Mouse (Mus musculus): Measurements from ENCODE around the gene Phactr2. TPM values are rescaled to one million over a fixed set of nuclear protein-coding genes. Genes with fewer than 3 reads are reported as not detected.
"Not testable (repeated sequence)": the region's sequence is repeated elsewhere in the genome, so short reads cannot be mapped to it uniquely, and the experiment has no call there.

Gene Phactr2
- polyA plus RNA-seq, 1 experiment from 2014 or later: 70.5 TPM

- Histone ChIP-seq H3K36me3 (ENCODE audit: control insufficient read depth, insufficient read depth, low read length) (no peaks in the 10 kb centered on the region), H3K9me3 (replicated peaks; ENCODE audit: control insufficient read depth, low read length) (no peaks in the 10 kb centered on the region), H3K27me3 (ENCODE audit: control insufficient read depth, insufficient read depth, low read length) (no peaks in the 10 kb centered on the region), H3K4me3 (ENCODE audit: low read depth, low read length) (no peak overlapping the region), H3K27ac (ENCODE audit: low read depth, low read length) (no peak overlapping the region), H3K4me1 (ENCODE audit: control insufficient read depth, insufficient read depth, low read length) (peaks cover 3% of the 10 kb centered on the region), H3K4me2 (no peak overlapping the region), H3K9ac (ENCODE audit: low read depth, low read length) (no peak overlapping the region)
- 77% methylated on average over 8 of the region's 8 CpGs for WGBS (ENCODE audit: insufficient replicate concordance)
- ATAC-seq (replicated peaks; ENCODE audit: insufficient number of reproducible peaks, low FRiP score, low TSS enrichment): no peak
These were observed 277.2 kb downstream of the Phactr2 start for GRCm38 (mm10) chr10:13196872-13197507.

GRCm38 (mm10) chr10:13193496-13193895, 280.7 kb downstream of the Phactr2 start:
- Histone ChIP-seq H3K4me3 (ENCODE audit: low read depth, low read length) (peak overlapping the region; percentile 83), H3K4me2 (peak overlapping the region; percentile 65), H3K36me3 (ENCODE audit: control insufficient read depth, insufficient read depth, low read length) (peaks cover 13% of the 10 kb centered on the region)
- 86% methylated on average over 7 of the region's 7 CpGs for WGBS (ENCODE audit: insufficient replicate concordance)
- H3K27me3 ChIP-seq (ENCODE audit: control insufficient read depth, insufficient read depth, low read length); H3K4me1 ChIP-seq (ENCODE audit: control insufficient read depth, insufficient read depth, low read length); ATAC-seq (replicated peaks; ENCODE audit: insufficient number of reproducible peaks, low FRiP score, low TSS enrichment); H3K9ac ChIP-seq (ENCODE audit: low read depth, low read length); H3K27ac ChIP-seq (ENCODE audit: low read depth, low read length); H3K9me3 ChIP-seq (replicated peaks; ENCODE audit: control insufficient read depth, low read length): not testable (repeated sequence)

GRCm38 (mm10) chr10:13192731-13193351, 281.4 kb downstream of the Phactr2 start, which contains the start of gene Ltv1:
Ltv1 (minus strand) TSS chr10:13193168.
- H3K4me3 ChIP-seq (ENCODE audit: low read depth, low read length): peak within 1 kb of the TSS; percentile 83
- peak within 1 kb of the TSS; percentile 65 for H3K4me2 ChIP-seq
- H3K4me1 ChIP-seq (ENCODE audit: control insufficient read depth, insufficient read depth, low read length): peaks cover 5% of the 10 kb centered on the region
- peak within 1 kb of the TSS; percentile 83 for H3K27ac ChIP-seq (ENCODE audit: low read depth, low read length)
- WGBS (ENCODE audit: insufficient replicate concordance): under 1% methylated on average over 43 of the region's 43 CpGs
- no peaks in the 10 kb centered on the region for H3K9me3 ChIP-seq (replicated peaks; ENCODE audit: control insufficient read depth, low read length)
- H3K27me3 ChIP-seq (ENCODE audit: control insufficient read depth, insufficient read depth, low read length): no peaks in the 10 kb centered on the region
- peaks cover 16% of the 10 kb centered on the region for H3K36me3 ChIP-seq (ENCODE audit: control insufficient read depth, insufficient read depth, low read length)
- peak within 1 kb of the TSS; percentile 90 for H3K9ac ChIP-seq (ENCODE audit: low read depth, low read length)
- ATAC-seq (replicated peaks; ENCODE audit: insufficient number of reproducible peaks, low FRiP score, low TSS enrichment): peak; percentile 99

GRCm38 (mm10) chr10:13189881-13190280, 284.3 kb downstream of the Phactr2 start:
- no peak for ATAC-seq (replicated peaks; ENCODE audit: insufficient number of reproducible peaks, low FRiP score, low TSS enrichment)
- H3K36me3 ChIP-seq (ENCODE audit: control insufficient read depth, insufficient read depth, low read length): peaks cover 22% of the 10 kb centered on the region
- H3K9ac ChIP-seq (ENCODE audit: low read depth, low read length): no peak overlapping the region
- H3K4me2 ChIP-seq: no peak overlapping the region
- no peak overlapping the region for H3K27ac ChIP-seq (ENCODE audit: low read depth, low read length)
- no peak overlapping the region for H3K4me3 ChIP-seq (ENCODE audit: low read depth, low read length)
- WGBS (ENCODE audit: insufficient replicate concordance): 84% methylated on average over 5 of the region's 5 CpGs
- H3K9me3 ChIP-seq (replicated peaks; ENCODE audit: control insufficient read depth, low read length): no peaks in the 10 kb centered on the region
- peaks cover 7% of the 10 kb centered on the region for H3K4me1 ChIP-seq (ENCODE audit: control insufficient read depth, insufficient read depth, low read length)
- H3K27me3 ChIP-seq (ENCODE audit: control insufficient read depth, insufficient read depth, low read length): no peaks in the 10 kb centered on the region

- no peak overlapping the region for H3K9ac ChIP-seq (ENCODE audit: low read depth, low read length)
- peaks cover 31% of the 10 kb centered on the region for H3K36me3 ChIP-seq (ENCODE audit: control insufficient read depth, insufficient read depth, low read length)
- no peak overlapping the region for H3K4me3 ChIP-seq (ENCODE audit: low read depth, low read length)
- no peak overlapping the region for H3K4me2 ChIP-seq
- no peaks in the 10 kb centered on the region for H3K9me3 ChIP-seq (replicated peaks; ENCODE audit: control insufficient read depth, low read length)
- 91% methylated on average over 3 of the region's 3 CpGs for WGBS (ENCODE audit: insufficient replicate concordance)
- no peaks in the 10 kb centered on the region for H3K27me3 ChIP-seq (ENCODE audit: control insufficient read depth, insufficient read depth, low read length)
- peaks cover 3% of the 10 kb centered on the region; the same call in 1 of the 2 replicates for H3K4me1 ChIP-seq (ENCODE audit: control insufficient read depth, insufficient read depth, low read length)
- H3K27ac ChIP-seq (ENCODE audit: low read depth, low read length): no peak overlapping the region
- ATAC-seq (replicated peaks; ENCODE audit: insufficient number of reproducible peaks, low FRiP score, low TSS enrichment): no peak
These were observed 287.5 kb downstream of the Phactr2 start for GRCm38 (mm10) chr10:13186754-13187153.

- no peak overlapping the region for H3K27ac ChIP-seq (ENCODE audit: low read depth, low read length)
- WGBS (ENCODE audit: insufficient replicate concordance): 78% methylated on average over 4 of the region's 4 CpGs
- no peak overlapping the region for H3K9ac ChIP-seq (ENCODE audit: low read depth, low read length)
- no peaks in the 10 kb centered on the region for H3K27me3 ChIP-seq (ENCODE audit: control insufficient read depth, insufficient read depth, low read length)
- H3K9me3 ChIP-seq (replicated peaks; ENCODE audit: control insufficient read depth, low read length): no peaks in the 10 kb centered on the region
- H3K36me3 ChIP-seq (ENCODE audit: control insufficient read depth, insufficient read depth, low read length): peaks cover 40% of the 10 kb centered on the region
- H3K4me3 ChIP-seq (ENCODE audit: low read depth, low read length): no peak overlapping the region
- no peak for ATAC-seq (replicated peaks; ENCODE audit: insufficient number of reproducible peaks, low FRiP score, low TSS enrichment)
- peaks cover 3% of the 10 kb centered on the region; the same call in 1 of the 2 replicates for H3K4me1 ChIP-seq (ENCODE audit: control insufficient read depth, insufficient read depth, low read length)
- H3K4me2 ChIP-seq: no peak overlapping the region
These were observed 289.9 kb downstream of the Phactr2 start for GRCm38 (mm10) chr10:13184170-13184766.

- WGBS (ENCODE audit: insufficient replicate concordance): 57% methylated on average over 7 of the region's 7 CpGs
- Histone ChIP-seq H3K27ac (ENCODE audit: low read depth, low read length) (peak overlapping the region; percentile 24; the same call in 1 of the 2 replicates), H3K9ac (ENCODE audit: low read depth, low read length) (no peak overlapping the region), H3K4me2 (no peak overlapping the region), H3K4me3 (ENCODE audit: low read depth, low read length) (no peak overlapping the region), H3K9me3 (replicated peaks; ENCODE audit: control insufficient read depth, low read length) (no peaks in the 10 kb centered on the region), H3K4me1 (ENCODE audit: control insufficient read depth, insufficient read depth, low read length) (peaks cover 3% of the 10 kb centered on the region; the same call in 1 of the 2 replicates), H3K27me3 (ENCODE audit: control insufficient read depth, insufficient read depth, low read length) (no peaks in the 10 kb centered on the region), H3K36me3 (ENCODE audit: control insufficient read depth, insufficient read depth, low read length) (peaks cover 52% of the 10 kb centered on the region)
- ATAC-seq (replicated peaks; ENCODE audit: insufficient number of reproducible peaks, low FRiP score, low TSS enrichment): no peak
These were observed 294.0 kb downstream of the Phactr2 start for GRCm38 (mm10) chr10:13180211-13180610.

- H3K36me3 ChIP-seq (ENCODE audit: control insufficient read depth, insufficient read depth, low read length): peaks cover 52% of the 10 kb centered on the region
- H3K4me2 ChIP-seq: no peak within 1 kb of the TSS
- H3K9ac ChIP-seq (ENCODE audit: low read depth, low read length): no peak within 1 kb of the TSS
- 74% methylated on average over 7 of the region's 7 CpGs for WGBS (ENCODE audit: insufficient replicate concordance)
- H3K27me3 ChIP-seq (ENCODE audit: control insufficient read depth, insufficient read depth, low read length): no peaks in the 10 kb centered on the region
- no peaks in the 10 kb centered on the region for H3K9me3 ChIP-seq (replicated peaks; ENCODE audit: control insufficient read depth, low read length)
- no peak for ATAC-seq (replicated peaks; ENCODE audit: insufficient number of reproducible peaks, low FRiP score, low TSS enrichment)
- no peak within 1 kb of the TSS for H3K27ac ChIP-seq (ENCODE audit: low read depth, low read length)
- H3K4me1 ChIP-seq (ENCODE audit: control insufficient read depth, insufficient read depth, low read length): no peaks in the 10 kb centered on the region; the same call in 1 of the 2 replicates
- H3K4me3 ChIP-seq (ENCODE audit: low read depth, low read length): no peak within 1 kb of the TSS
These were observed 296.1 kb downstream of the Phactr2 start, which contains the start of gene Zc2hc1b for GRCm38 (mm10) chr10:13177973-13178624. Zc2hc1b (minus strand) TSS chr10:13178023.
